Mouse (Mus musculus): ENCODE results near the gene Lhfpl5.
A peak's percentile ranks its signal among the peaks of the same experiment; 100 is the strongest.
"Not testable (repeated sequence)": the region's sequence is repeated elsewhere in the genome, so short reads cannot be mapped to it uniquely, and the experiment has no call there.

The Lhfpl5 gene

GRCm38 (mm10) chr17:28575244-28576125 lies at the start of gene Lhfpl5:
Lhfpl5 (plus strand) TSS chr17:28575641.
- peak in 1 of 2 experiments; percentile 71 for DNase-seq

GRCm38 (mm10) chr17:28527184-28528042 lies 48.0 kb upstream of the Lhfpl5 start:
- peak in 1 of 2 experiments; percentile 53 for DNase-seq

GRCm38 (mm10) chr17:28528043-28528351 lies 47.4 kb upstream of the Lhfpl5 start:
- DNase-seq, result peak; percentile 86 to 92

- DNase-seq, result no peak
Measured at GRCm38 (mm10) chr17:28529116-28529515, 46.3 kb upstream of the Lhfpl5 start.

GRCm38 (mm10) chr17:28530506-28530905 lies 44.9 kb upstream of the Lhfpl5 start, which contains the start of gene Armc12:
Armc12 (plus strand) TSS chr17:28530806.
- no peak for DNase-seq

GRCm38 (mm10) chr17:28531946-28532345 lies 43.5 kb upstream of the Lhfpl5 start:
- peak in 1 of 2 experiments; percentile 49 for DNase-seq

- DNase-seq, result no peak
Measured at GRCm38 (mm10) chr17:28532557-28532956, 42.9 kb upstream of the Lhfpl5 start.

GRCm38 (mm10) chr17:28533327-28533726 lies 42.1 kb upstream of the Lhfpl5 start:
- DNase-seq, result no peak

GRCm38 (mm10) chr17:28537881-28538280 lies 37.6 kb upstream of the Lhfpl5 start:
- DNase-seq, result no peak

GRCm38 (mm10) chr17:28546925-28547324 lies 28.5 kb upstream of the Lhfpl5 start:
- DNase-seq, result peak in 1 of 2 experiments; percentile 65

GRCm38 (mm10) chr17:28548550-28548949 lies 26.9 kb upstream of the Lhfpl5 start:
- no peak for DNase-seq

- DNase-seq, result no peak
Measured at GRCm38 (mm10) chr17:28549111-28549510, 26.3 kb upstream of the Lhfpl5 start, which contains the start of gene Clpsl2. Clpsl2 (plus strand) TSS chr17:28549411.

GRCm38 (mm10) chr17:28553040-28553793 lies 22.2 kb upstream of the Lhfpl5 start:
- peak; percentile 55 to 81 for DNase-seq

- DNase-seq, result not testable (repeated sequence)
Measured at GRCm38 (mm10) chr17:28554021-28554420, 21.4 kb upstream of the Lhfpl5 start.

GRCm38 (mm10) chr17:28556635-28557396 lies 18.6 kb upstream of the Lhfpl5 start:
- no peak for DNase-seq

- DNase-seq, result no peak
Measured at GRCm38 (mm10) chr17:28557772-28558171, 17.7 kb upstream of the Lhfpl5 start.

GRCm38 (mm10) chr17:28560598-28560997 lies 14.8 kb upstream of the Lhfpl5 start, which contains the start of gene Clps:
Clps (minus strand) TSS chr17:28560766.
- no peak for DNase-seq

GRCm38 (mm10) chr17:28561613-28562012 lies 13.8 kb upstream of the Lhfpl5 start:
- no peak for DNase-seq

- no peak for DNase-seq
Measured at GRCm38 (mm10) chr17:28565181-28565580, 10.3 kb upstream of the Lhfpl5 start.

- no peak for DNase-seq
Measured at GRCm38 (mm10) chr17:28567541-28567940, 7.9 kb upstream of the Lhfpl5 start.

- DNase-seq, result peak in 1 of 2 experiments; percentile 55
Measured at GRCm38 (mm10) chr17:28571868-28572267, 3.6 kb upstream of the Lhfpl5 start.

- DNase-seq, result no peak
Measured at GRCm38 (mm10) chr17:28572521-28572920, 2.9 kb upstream of the Lhfpl5 start.
